Comparison of ENCODE assay signal across 11 mouse cellular contexts in genomic region chr5:139581308-139581868, GRCm38 (mm10). TPM values are rescaled to one million over a fixed set of nuclear protein-coding genes. Genes with fewer than 3 reads are reported as not detected.
DNase-seq lines count a peak whose midpoint lies in the region; ATAC-seq lines count a peak whose summit lies in the region.
"Had no signal": no experiment of that assay in that cellular context is flagged by ENCODE, and none has a peak within 500 bp of the region (broad histone marks: within the 10 kb centered on the region; RNA-seq: fewer than 3 reads in every experiment).

No protein-coding gene starts in this region.

- H3K36me3 ChIP-seq in forebrain, embryonic 14.5 days (ENCODE audit: control insufficient read depth, insufficient read depth, low read length): no peaks in the 10 kb centered on the region
- H3K36me3 ChIP-seq in midbrain, embryonic 11.5 days (ENCODE audit: control insufficient read depth, insufficient read depth, low read length): no peaks in the 10 kb centered on the region
- H3K36me3 ChIP-seq in limb, embryonic 10.5 days: no peaks in the 10 kb centered on the region
- H3K36me3 ChIP-seq: heart, embryonic 10.5 days had no signal

- 0 out of 2 replicates have a peak, but pooled peaks cover 3% of the 10 kb centered on the region for H3K9me3 ChIP-seq in forebrain, embryonic 14.5 days (replicated peaks; ENCODE audit: control insufficient read depth, low read length)
- no peaks in the 10 kb centered on the region for H3K9me3 ChIP-seq in midbrain, embryonic 11.5 days (ENCODE audit: control insufficient read depth, low read length)
- H3K9me3 ChIP-seq in limb, embryonic 10.5 days (replicated peaks): no peaks in the 10 kb centered on the region
- H3K9me3 ChIP-seq: heart, embryonic 10.5 days had no signal

- peaks cover 59% of the 10 kb centered on the region for H3K27me3 ChIP-seq in forebrain, embryonic 14.5 days (replicated peaks; ENCODE audit: control insufficient read depth, insufficient read depth, low read length)
- peaks cover 63% of the 10 kb centered on the region for H3K27me3 ChIP-seq in midbrain, embryonic 11.5 days (ENCODE audit: control insufficient read depth, insufficient read depth, low read length)
- H3K27me3 ChIP-seq in limb, embryonic 10.5 days (ENCODE audit: low read depth, poor library complexity, severe bottlenecking): peaks cover 85% of the 10 kb centered on the region

- H3K4me3 ChIP-seq in forebrain, embryonic 14.5 days (ENCODE audit: low read depth, low read length): no peak overlapping the region
- H3K4me3 ChIP-seq in midbrain, embryonic 11.5 days (ENCODE audit: low read depth, low read length): no peak overlapping the region
- no peak overlapping the region for H3K4me3 ChIP-seq in limb, embryonic 10.5 days
- H3K4me3 ChIP-seq: heart, embryonic 10.5 days had no signal

- ATAC-seq in forebrain, embryonic 14.5 days: peak; percentile 82
- ATAC-seq in midbrain, embryonic 11.5 days (ENCODE audit: low FRiP score): peak; percentile 47

- peak; percentile 12 for DNase-seq in right cerebral cortex, adult 18-20 months
- no peak for DNase-seq in right cerebral cortex, postnatal 36 days (ENCODE audit: low spot score in 2 of 2)
- peak; percentile 80 for DNase-seq in forebrain, embryonic 14.5 days (ENCODE audit: low spot score)
- DNase-seq in midbrain, embryonic 11.5 days (ENCODE audit: low spot score, missing footprints): no peak
- peak; percentile 28 for DNase-seq in right cerebral cortex, postnatal 4 days
- DNase-seq in yolk sac, embryonic 10.5 days (ENCODE audit: low spot score): no peak
- no peak for DNase-seq in limb, embryonic 10.5 days (ENCODE audit: low spot score)
- DNase-seq in cerebellum, adult 8-10 months: no peak
- DNase-seq: kidney, postnatal 14 days had no signal

- no peak overlapping the region for H3K27ac ChIP-seq in forebrain, embryonic 14.5 days (ENCODE audit: low read depth, low read length)
- no peak overlapping the region; the same call in 1 of the 2 replicates for H3K27ac ChIP-seq in midbrain, embryonic 11.5 days (ENCODE audit: low read depth, low read length)
- H3K27ac ChIP-seq in limb, embryonic 10.5 days: no peak overlapping the region
- H3K27ac ChIP-seq: heart, embryonic 10.5 days; liver, embryonic 14.5 days had no signal

- WGBS in forebrain, embryonic 14.5 days: 3% methylated on average over 10 of the region's 10 CpGs
- 4% methylated on average over 10 of the region's 10 CpGs for WGBS in midbrain, embryonic 11.5 days
- 5% methylated on average over 10 of the region's 10 CpGs for WGBS in limb, embryonic 10.5 days

- no peak overlapping the region for H3K4me2 ChIP-seq in forebrain, embryonic 14.5 days (ENCODE audit: low read length)
- no peak overlapping the region for H3K4me2 ChIP-seq in midbrain, embryonic 11.5 days

- H3K9ac ChIP-seq in forebrain, embryonic 14.5 days (ENCODE audit: low read length): no peak overlapping the region
- H3K9ac ChIP-seq in midbrain, embryonic 11.5 days (ENCODE audit: low read length): no peak overlapping the region
- H3K9ac ChIP-seq: liver, embryonic 14.5 days had no signal

- peaks cover 14% of the 10 kb centered on the region for H3K4me1 ChIP-seq in forebrain, embryonic 14.5 days (ENCODE audit: control insufficient read depth, insufficient read depth, low read length)
- H3K4me1 ChIP-seq in midbrain, embryonic 11.5 days (ENCODE audit: control insufficient read depth, insufficient read depth, low read length): peaks cover 22% of the 10 kb centered on the region
- peaks cover 22% of the 10 kb centered on the region for H3K4me1 ChIP-seq in limb, embryonic 10.5 days

RNA-seq across cellular contexts. Expression of gene Uncx, which starts 38.1 kb away (rescaled TPM):
- 2.3 and 3.5 TPM in 2 replicates for polyA plus RNA-seq in forebrain, embryonic 14.5 days (2014; fragmentation: Nextera tagmentation; extraction: Ambion mirVana)
- 41.8 and 46.4 TPM in 2 replicates for polyA plus RNA-seq in midbrain, embryonic 11.5 days (2014; fragmentation: Nextera tagmentation; extraction: Ambion mirVana)
- 0.50 and 1.1 TPM in 2 replicates for polyA plus RNA-seq in limb, embryonic 10.5 days (2016; fragmentation: Nextera tagmentation; extraction: Ambion mirVana)
- polyA plus RNA-seq: liver, embryonic 14.5 days had no signal

Comparison
In these comparisons a context has a peak if more than half of its experiments do, and no peak if none do; other contexts are left out.
1. DNase-seq: peak in right cerebral cortex, adult 18-20 months (single experiment), forebrain, embryonic 14.5 days (single experiment) and right cerebral cortex, postnatal 4 days (single experiment); none in right cerebral cortex, postnatal 36 days (0 of 2), midbrain, embryonic 11.5 days (single experiment), yolk sac, embryonic 10.5 days (single experiment), limb, embryonic 10.5 days (single experiment) and cerebellum, adult 8-10 months (single experiment).